Mouse (Mus musculus) CH12.LX (cell line): ENCODE results near the gene Cdk9. TPM values are rescaled to one million over a fixed set of nuclear protein-coding genes. Genes with fewer than 3 reads are reported as not detected.

ENCODE experiments used
- DNase-seq: peaks from one replicate; pipeline ENCODE4 v3.0.0-alpha.2; 2013; ENCODE audit errors: extremely low read depth
- H3K27ac ChIP-seq: 2 replicates; pipeline ENCODE4 v1.5.1; 2012; ENCODE audit warnings: low read depth, mild to moderate bottlenecking, control low read depth, moderate library complexity; ENCODE audit not compliant: insufficient read depth
- H3K27me3 ChIP-seq: replicated peaks from 2 replicates; pipeline ENCODE3; 2012; ENCODE audit warnings: inconsistent platforms
- H3K36me3 ChIP-seq, 2 experiments: replicated peaks in 1 of 2; 2 replicates each; pipeline versions ENCODE3 to v1.6.1; 2012; ENCODE audit warnings: inconsistent platforms in 1 of 2, low read length in 1 of 2, mild to moderate bottlenecking in 1 of 2, mixed read lengths in 1 of 2, moderate library complexity in 1 of 2; ENCODE audit not compliant: control insufficient read depth in 1 of 2, insufficient read depth in 1 of 2
- H3K4me1 ChIP-seq, 2 experiments: 2 replicates each; pipeline ENCODE4 v1.6.1; 2012; ENCODE audit warnings: inconsistent platforms in 1 of 2, moderate library complexity in 1 of 2; ENCODE audit not compliant: insufficient read depth in 2 of 2, control insufficient read depth in 1 of 2
- H3K4me2 ChIP-seq: 2 replicates; pipeline ENCODE4 v1.6.1; 2012; ENCODE audit warnings: low read depth, mild to moderate bottlenecking, control low read depth; ENCODE audit not compliant: poor library complexity, insufficient read depth, severe bottlenecking
- H3K4me3 ChIP-seq, 3 experiments: fragments of 150-350 bp in 1 of 3; sonication (generic) in 1 of 3; replicated peaks in 1 of 3; 2 replicates each; pipeline versions ENCODE3 to v1.5.1; 2011 to 2012; ENCODE audit warnings: low read depth in 2 of 3, low read length in 2 of 3, mild to moderate bottlenecking in 2 of 3, moderate library complexity in 2 of 3, control low read depth in 1 of 3, improper control_type of control experiment in 1 of 3, inconsistent platforms in 1 of 3, mixed read lengths in 1 of 3; ENCODE audit not compliant: poor library complexity in 1 of 3
- H3K79me2 ChIP-seq: replicated peaks from 2 replicates; pipeline ENCODE4 v1.6.1; 2012; ENCODE audit warnings: mild to moderate bottlenecking, moderate library complexity; ENCODE audit not compliant: control insufficient read depth, poor library complexity, insufficient read depth, severe bottlenecking; ENCODE audit errors: extremely low read depth
- H3K9ac ChIP-seq: 2 replicates; pipeline ENCODE4 v1.6.1; 2012; ENCODE audit warnings: low read depth, mild to moderate bottlenecking, control low read depth, moderate library complexity; ENCODE audit not compliant: insufficient read depth
- H3K9me3 ChIP-seq: replicated peaks from 2 replicates; pipeline ENCODE3; 2012; ENCODE audit warnings: low read length, inconsistent platforms, mixed read lengths
- BHLHE40 ChIP-seq: IDR thresholded peaks from 2 replicates; pipeline ENCODE4 v1.6.1; 2011; ENCODE audit warnings: mild to moderate bottlenecking, low read depth, low read length, improper control_type of control experiment
- CHD1 ChIP-seq: IDR thresholded peaks from 2 replicates; pipeline ENCODE4 v1.6.1; 2012; ENCODE audit warnings: low read depth, low read length, improper control_type of control experiment, inconsistent platforms
- CTCF ChIP-seq, 2 experiments: IDR thresholded peaks in 1 of 2; conservative IDR thresholded peaks in 1 of 2; 2 replicates each; pipeline ENCODE4 v1.5.1; 2011 to 2012; ENCODE audit warnings: low read depth in 2 of 2, low read length in 2 of 2, improper control_type of control experiment in 1 of 2, inconsistent platforms in 1 of 2, mild to moderate bottlenecking in 1 of 2, moderate library complexity in 1 of 2
- E2F4 ChIP-seq: IDR thresholded peaks from 2 replicates; pipeline ENCODE4 v1.6.1; 2011; ENCODE audit warnings: low read depth, low read length, improper control_type of control experiment; ENCODE audit not compliant: insufficient replicate concordance
- EP300 ChIP-seq: IDR thresholded peaks from 2 replicates; pipeline ENCODE4 v1.6.1; 2011; ENCODE audit warnings: low read length, improper control_type of control experiment
- ETS1 ChIP-seq: conservative IDR thresholded peaks from 2 replicates; pipeline ENCODE4 v1.6.1; 2012; ENCODE audit warnings: low read depth, mild to moderate bottlenecking, inconsistent platforms, low read length, improper control_type of control experiment, moderate library complexity
- GABPA ChIP-seq: IDR thresholded peaks from 2 replicates; pipeline ENCODE4 v1.6.1; 2012; ENCODE audit warnings: low read depth, low read length, improper control_type of control experiment, inconsistent platforms; ENCODE audit not compliant: insufficient replicate concordance
- IRF4 ChIP-seq: IDR thresholded peaks from 2 replicates; pipeline ENCODE4 v1.6.1; 2014; ENCODE audit warnings: low read depth, mild to moderate bottlenecking, inconsistent platforms, low read length, improper control_type of control experiment
- JUN ChIP-seq: IDR thresholded peaks from 2 replicates; pipeline ENCODE4 v1.6.1; 2011; ENCODE audit warnings: low read depth, mild to moderate bottlenecking, low read length, improper control_type of control experiment, moderate library complexity; ENCODE audit not compliant: insufficient read depth
- JUND ChIP-seq: conservative IDR thresholded peaks from 2 replicates; pipeline ENCODE4 v1.6.1; 2011; ENCODE audit warnings: low read depth, low read length, improper control_type of control experiment
- KAT2A ChIP-seq: IDR thresholded peaks from 2 replicates; pipeline ENCODE4 v1.6.1; 2012; ENCODE audit warnings: low read length, improper control_type of control experiment, inconsistent platforms; ENCODE audit not compliant: insufficient replicate concordance
- MAFK ChIP-seq: IDR thresholded peaks from 2 replicates; pipeline ENCODE4 v1.6.1; 2011; ENCODE audit warnings: low read length, improper control_type of control experiment; ENCODE audit not compliant: insufficient replicate concordance
- MAX ChIP-seq: IDR thresholded peaks from 2 replicates; pipeline ENCODE4 v1.6.1; 2011; ENCODE audit warnings: low read length, improper control_type of control experiment
- MAZ ChIP-seq: IDR thresholded peaks from 2 replicates; pipeline ENCODE4 v1.6.1; 2012; ENCODE audit warnings: low read depth, mild to moderate bottlenecking, inconsistent platforms, low read length, improper control_type of control experiment, moderate library complexity
- MEF2A ChIP-seq: IDR thresholded peaks from 2 replicates; pipeline ENCODE4 v1.6.1; 2014; ENCODE audit warnings: low read depth, mild to moderate bottlenecking, inconsistent platforms, low read length, improper control_type of control experiment, borderline replicate concordance
- MXI1 ChIP-seq: IDR thresholded peaks from 2 replicates; pipeline ENCODE4 v1.6.1; 2011; ENCODE audit warnings: mild to moderate bottlenecking, low read depth, low read length, improper control_type of control experiment
- MYC ChIP-seq: IDR thresholded peaks from 2 replicates; pipeline ENCODE4 v1.6.1; 2011; ENCODE audit warnings: low read depth, mild to moderate bottlenecking, improper control_type of control experiment, low read length
- NELFE ChIP-seq: IDR thresholded peaks from 2 replicates; pipeline ENCODE4 v1.6.1; 2011; ENCODE audit warnings: low read depth, low read length, improper control_type of control experiment
- NRF1 ChIP-seq: IDR thresholded peaks from 2 replicates; pipeline ENCODE4 v1.6.1; 2014; ENCODE audit warnings: low read depth, mild to moderate bottlenecking, inconsistent platforms, low read length, improper control_type of control experiment, moderate library complexity
- PAX5 ChIP-seq: IDR thresholded peaks from 2 replicates; pipeline ENCODE4 v1.6.1; 2012; ENCODE audit warnings: low read length, inconsistent platforms, mixed read lengths
- POLR2A ChIP-seq: IDR thresholded peaks from 2 replicates; pipeline ENCODE4 v1.6.1; 2011; ENCODE audit warnings: low read depth, mild to moderate bottlenecking, improper control_type of control experiment, low read length
- POLR2AphosphoS2 ChIP-seq: IDR thresholded peaks from 2 replicates; pipeline ENCODE4 v1.6.1; 2011; ENCODE audit warnings: low read depth, low read length, improper control_type of control experiment
- RAD21 ChIP-seq: IDR thresholded peaks from 2 replicates; pipeline ENCODE4 v1.6.1; 2011; ENCODE audit warnings: low read depth, mild to moderate bottlenecking, low read length, improper control_type of control experiment, moderate library complexity
- RCOR1 ChIP-seq: conservative IDR thresholded peaks from 2 replicates; pipeline ENCODE4 v1.6.1; 2012; ENCODE audit warnings: low read depth, mild to moderate bottlenecking, inconsistent platforms, low read length, improper control_type of control experiment
- SIN3A ChIP-seq: IDR thresholded peaks from 2 replicates; pipeline ENCODE4 v1.6.1; 2012; ENCODE audit warnings: low read length, improper control_type of control experiment, inconsistent platforms
- SMC3 ChIP-seq: IDR thresholded peaks from 2 replicates; pipeline ENCODE4 v1.6.1; 2011; ENCODE audit warnings: low read depth, low read length, improper control_type of control experiment
- TBP ChIP-seq: conservative IDR thresholded peaks from 2 replicates; pipeline ENCODE4 v1.6.1; 2011; ENCODE audit warnings: low read depth, low read length, improper control_type of control experiment
- TCF12 ChIP-seq: IDR thresholded peaks from 2 replicates; pipeline ENCODE4 v1.6.1; 2014; ENCODE audit warnings: low read depth, mild to moderate bottlenecking, inconsistent platforms, low read length, improper control_type of control experiment
- UBTF ChIP-seq: IDR thresholded peaks from 2 replicates; pipeline ENCODE4 v1.6.1; 2012; ENCODE audit warnings: low read depth, mild to moderate bottlenecking, inconsistent platforms, low read length, improper control_type of control experiment, moderate library complexity
- USF1 ChIP-seq: IDR thresholded peaks from 2 replicates; pipeline ENCODE4 v1.6.1; 2014; ENCODE audit warnings: low read depth, mild to moderate bottlenecking, inconsistent platforms, low read length, improper control_type of control experiment
- ZC3H11A ChIP-seq: IDR thresholded peaks from 2 replicates; pipeline ENCODE4 v1.6.1; 2012; ENCODE audit warnings: low read depth, mild to moderate bottlenecking, inconsistent platforms, low read length, improper control_type of control experiment
- ZKSCAN1 ChIP-seq: IDR thresholded peaks from 2 replicates; pipeline ENCODE4 v1.6.1; 2012; ENCODE audit warnings: low read depth, inconsistent platforms, low read length, improper control_type of control experiment, borderline replicate concordance
- ZMIZ1 ChIP-seq: IDR thresholded peaks from 2 replicates; pipeline ENCODE4 v1.6.1; 2012; ENCODE audit warnings: low read depth, mild to moderate bottlenecking, inconsistent platforms, low read length, improper control_type of control experiment
- dilution Hi-C: fragments of 300-500 bp; cut with MboI; formaldehyde crosslinking; loops from 2 replicates; pipeline ENCODE4 v1.14.3; 2020; ENCODE audit warnings: low sequenced_read_pairs; ENCODE audit not compliant: extremely low pct_unique_long_range_greater_than_20kb, extremely low pct_ligation_motif_present
- in situ Hi-C: fragments of 300-500 bp; cut with MboI; formaldehyde crosslinking; loops from 3 replicates; pipeline ENCODE4 v1.14.3; 2019; ENCODE audit warnings: low sequenced_read_pairs, low pct_ligation_motif_present, low pct_unique_long_range_greater_than_20kb, mixed read lengths
- polyA plus RNA-seq: library from polyadenylated mRNA; unstranded; fragments of >175 nt; gene quantifications from 2 replicates; pipeline ENCODE4 v1.2.1, GENCODE M21; 2012; ENCODE audit warnings: low read depth; ENCODE audit not compliant: insufficient read length
- total RNA-seq, 2 experiments: library from RNA; depleted of rRNA; stranded (reverse); fragments of 300-350 nt in 1 of 2; fragments of >200 nt in 1 of 2; gene quantifications; 2 replicates each; pipeline ENCODE4 v1.2.3; 2012 to 2014

The Cdk9 gene
- total and polyA plus RNA-seq, 3 experiments = 41.7 to 136 (median 73.7) TPM

- no peak for DNase-seq
- TF ChIP-seq SMC3 (no peak), BHLHE40 (no peak), MEF2A (no peak)
- peaks cover 11 to 38% of the 10 kb centered on the region in 2 experiments for H3K4me1 ChIP-seq
- no peak overlapping the region for H3K4me3 ChIP-seq
- peaks cover 11% of the 10 kb centered on the region; the same call in 1 of the 2 replicates for H3K79me2 ChIP-seq
- H3K9me3 ChIP-seq = no peaks in the 10 kb centered on the region
- peaks cover 31 to 54% of the 10 kb centered on the region in 2 experiments for H3K36me3 ChIP-seq
- H3K27me3 ChIP-seq = no peaks in the 10 kb centered on the region
- no peak overlapping the region for H3K4me2 ChIP-seq
- dilution Hi-C loops = no loop called here
- in situ Hi-C loops = no loop called here
- no peak overlapping the region; the same call in 1 of the 2 replicates for H3K27ac ChIP-seq
- no peak overlapping the region for H3K9ac ChIP-seq
These were observed 21.8 kb downstream of the Cdk9 start for GRCm38 (mm10) chr2:32691041-32691440.

GRCm38 (mm10) chr2:32689420-32689819, 23.5 kb downstream of the Cdk9 start:
- dilution Hi-C loops (no loop called here), in situ Hi-C loops (no loop called here)
- Histone ChIP-seq H3K79me2 (peaks cover 11% of the 10 kb centered on the region; the same call in 1 of the 2 replicates), H3K9me3 (no peaks in the 10 kb centered on the region), H3K27me3 (no peaks in the 10 kb centered on the region), H3K4me3 (no peak overlapping the region), H3K4me2 (no peak overlapping the region), H3K36me3 (peaks cover 48 to 70% of the 10 kb centered on the region in 2 experiments), H3K9ac (no peak overlapping the region), H3K27ac (no peak overlapping the region), H3K4me1 (peaks cover 11 to 29% of the 10 kb centered on the region in 2 experiments)
- DNase-seq = peak; percentile 95
- no peak for TF ChIP-seq PAX5
- TF ChIP-seq SMC3 = peak; percentile 99
- no peak for TF ChIP-seq MXI1
- peak; percentile 98 for TF ChIP-seq MAZ
- TF ChIP-seq POLR2AphosphoS2 = no peak
- TF ChIP-seq ETS1 = no peak
- no peak for TF ChIP-seq EP300
- no peak for TF ChIP-seq MAFK
- TF ChIP-seq RCOR1 = no peak
- no peak for TF ChIP-seq KAT2A
- no peak for TF ChIP-seq JUN
- peak; percentile 82 for TF ChIP-seq ZC3H11A
- no peak for TF ChIP-seq TBP
- 0 out of 2 replicates have a peak, but pooled peaks have one; percentile 20 for TF ChIP-seq JUND
- no peak for TF ChIP-seq GABPA
- no peak for TF ChIP-seq E2F4
- TF ChIP-seq CHD1 = no peak
- TF ChIP-seq USF1 = no peak
- TF ChIP-seq MEF2A = no peak
- no peak for TF ChIP-seq ZKSCAN1
- TF ChIP-seq MAX = no peak
- TF ChIP-seq SIN3A = no peak; the same call in 1 of the 2 replicates
- peak; percentile 38; the same call in 1 of the 2 replicates for TF ChIP-seq IRF4
- no peak for TF ChIP-seq ZMIZ1
- TF ChIP-seq RAD21 = peak; percentile 93
- TF ChIP-seq NRF1 = no peak
- TF ChIP-seq MYC = no peak
- TF ChIP-seq NELFE = peak; percentile 93; the same call in 1 of the 2 replicates
- no peak for TF ChIP-seq UBTF
- no peak for TF ChIP-seq TCF12
- no peak for TF ChIP-seq POLR2A
- peak; percentile 99 to 100 for TF ChIP-seq CTCF (conservative IDR thresholded peaks at IDR 0.05 in 1 of 2, IDR thresholded peaks at IDR 0.05 in 1 of 2; ENCODE audit: low read depth in 2 of 2, low read length in 2 of 2)
